Mouse (Mus musculus): ENCODE data around the gene 2310022A10Rik. TPM values are rescaled to one million over a fixed set of nuclear protein-coding genes. Genes with fewer than 3 reads are reported as not detected.
A peak's percentile ranks its signal among the peaks of the same experiment; 100 is the strongest.

The 2310022A10Rik gene
- polyA plus RNA-seq, 1 experiment from 2014 or later, result 22.5 TPM

- H3K27ac ChIP-seq (ENCODE audit: low read depth, low read length), result peak overlapping the region; percentile 54
- peaks cover 66% of the 10 kb centered on the region for H3K4me1 ChIP-seq (ENCODE audit: control insufficient read depth, insufficient read depth, low read length)
- no peak overlapping the region for H3K9ac ChIP-seq (ENCODE audit: low read depth, low read length)
- no peak overlapping the region for H3K4me3 ChIP-seq (ENCODE audit: low read depth, low read length)
- H3K27me3 ChIP-seq (ENCODE audit: control insufficient read depth, insufficient read depth, low read length), result no peaks in the 10 kb centered on the region
- ATAC-seq (replicated peaks; ENCODE audit: insufficient number of reproducible peaks, low FRiP score, low TSS enrichment), result 0 out of 2 replicates have a peak, but pooled peaks have one; percentile 20
- peaks cover 4% of the 10 kb centered on the region; the same call in 1 of the 2 replicates for H3K36me3 ChIP-seq (ENCODE audit: control insufficient read depth, insufficient read depth, low read length)
- 29% methylated on average over 4 of the region's 4 CpGs for WGBS (ENCODE audit: insufficient replicate concordance)
- H3K9me3 ChIP-seq (replicated peaks; ENCODE audit: control insufficient read depth, low read length), result no peaks in the 10 kb centered on the region
- H3K4me2 ChIP-seq, result peak overlapping the region; percentile 11; the same call in 1 of the 2 replicates
These were observed 56.3 kb downstream of the 2310022A10Rik start for GRCm38 (mm10) chr7:27609285-27609684.

- Histone ChIP-seq H3K9ac (ENCODE audit: low read depth, low read length) (no peak overlapping the region), H3K9me3 (replicated peaks; ENCODE audit: control insufficient read depth, low read length) (no peaks in the 10 kb centered on the region), H3K4me3 (ENCODE audit: low read depth, low read length) (no peak overlapping the region), H3K4me1 (ENCODE audit: control insufficient read depth, insufficient read depth, low read length) (peaks cover 62% of the 10 kb centered on the region), H3K27ac (ENCODE audit: low read depth, low read length) (peak overlapping the region; percentile 54), H3K27me3 (ENCODE audit: control insufficient read depth, insufficient read depth, low read length) (no peaks in the 10 kb centered on the region), H3K4me2 (no peak overlapping the region), H3K36me3 (ENCODE audit: control insufficient read depth, insufficient read depth, low read length) (peaks cover 4% of the 10 kb centered on the region; the same call in 1 of the 2 replicates)
- no peak for ATAC-seq (replicated peaks; ENCODE audit: insufficient number of reproducible peaks, low FRiP score, low TSS enrichment)
- WGBS (ENCODE audit: insufficient replicate concordance), result 31% methylated on average over 2 of the region's 2 CpGs
These were observed 56.7 kb downstream of the 2310022A10Rik start for GRCm38 (mm10) chr7:27609688-27610087.

GRCm38 (mm10) chr7:27610370-27610769, 57.3 kb downstream of the 2310022A10Rik start:
- H3K4me1 ChIP-seq (ENCODE audit: control insufficient read depth, insufficient read depth, low read length), result peaks cover 55% of the 10 kb centered on the region

GRCm38 (mm10) chr7:27610871-27611270, 57.8 kb downstream of the 2310022A10Rik start:
- Histone ChIP-seq H3K27ac (ENCODE audit: low read depth, low read length) (no peak overlapping the region), H3K4me3 (ENCODE audit: low read depth, low read length) (no peak overlapping the region), H3K4me2 (no peak overlapping the region), H3K9ac (ENCODE audit: low read depth, low read length) (no peak overlapping the region), H3K9me3 (replicated peaks; ENCODE audit: control insufficient read depth, low read length) (no peaks in the 10 kb centered on the region), H3K4me1 (ENCODE audit: control insufficient read depth, insufficient read depth, low read length) (peaks cover 50% of the 10 kb centered on the region), H3K27me3 (ENCODE audit: control insufficient read depth, insufficient read depth, low read length) (no peaks in the 10 kb centered on the region), H3K36me3 (ENCODE audit: control insufficient read depth, insufficient read depth, low read length) (peaks cover 6% of the 10 kb centered on the region)
- no peak for ATAC-seq (replicated peaks; ENCODE audit: insufficient number of reproducible peaks, low FRiP score, low TSS enrichment)
- 89% methylated on average over 5 of the region's 5 CpGs for WGBS (ENCODE audit: insufficient replicate concordance)

More at GRCm38 (mm10) chr7:27610370-27610769, 57.3 kb downstream of the 2310022A10Rik start:
- Histone ChIP-seq H3K4me3 (ENCODE audit: low read depth, low read length) (no peak overlapping the region), H3K36me3 (ENCODE audit: control insufficient read depth, insufficient read depth, low read length) (peaks cover 4% of the 10 kb centered on the region; the same call in 1 of the 2 replicates), H3K4me2 (no peak overlapping the region), H3K27ac (ENCODE audit: low read depth, low read length) (no peak overlapping the region), H3K9me3 (replicated peaks; ENCODE audit: control insufficient read depth, low read length) (no peaks in the 10 kb centered on the region), H3K27me3 (ENCODE audit: control insufficient read depth, insufficient read depth, low read length) (no peaks in the 10 kb centered on the region), H3K9ac (ENCODE audit: low read depth, low read length) (no peak overlapping the region)
- no peak for ATAC-seq (replicated peaks; ENCODE audit: insufficient number of reproducible peaks, low FRiP score, low TSS enrichment)
- 87% methylated on average over 3 of the region's 3 CpGs for WGBS (ENCODE audit: insufficient replicate concordance)

GRCm38 (mm10) chr7:27612940-27613339, 59.9 kb downstream of the 2310022A10Rik start:
- no peak overlapping the region for H3K9ac ChIP-seq (ENCODE audit: low read depth, low read length)
- peaks cover 11% of the 10 kb centered on the region for H3K36me3 ChIP-seq (ENCODE audit: control insufficient read depth, insufficient read depth, low read length)
- no peaks in the 10 kb centered on the region for H3K9me3 ChIP-seq (replicated peaks; ENCODE audit: control insufficient read depth, low read length)
- ATAC-seq (replicated peaks; ENCODE audit: insufficient number of reproducible peaks, low FRiP score, low TSS enrichment), result no peak
- H3K4me3 ChIP-seq (ENCODE audit: low read depth, low read length), result no peak overlapping the region
- no peaks in the 10 kb centered on the region for H3K27me3 ChIP-seq (ENCODE audit: control insufficient read depth, insufficient read depth, low read length)
- no peak overlapping the region for H3K27ac ChIP-seq (ENCODE audit: low read depth, low read length)
- 82% methylated on average over 4 of the region's 4 CpGs for WGBS (ENCODE audit: insufficient replicate concordance)
- H3K4me1 ChIP-seq (ENCODE audit: control insufficient read depth, insufficient read depth, low read length), result peaks cover 30% of the 10 kb centered on the region
- H3K4me2 ChIP-seq, result no peak overlapping the region

- no peak overlapping the region for H3K4me2 ChIP-seq
- no peak overlapping the region for H3K27ac ChIP-seq (ENCODE audit: low read depth, low read length)
- no peaks in the 10 kb centered on the region for H3K9me3 ChIP-seq (replicated peaks; ENCODE audit: control insufficient read depth, low read length)
- no peak overlapping the region for H3K9ac ChIP-seq (ENCODE audit: low read depth, low read length)
- no peak overlapping the region for H3K4me3 ChIP-seq (ENCODE audit: low read depth, low read length)
- H3K27me3 ChIP-seq (ENCODE audit: control insufficient read depth, insufficient read depth, low read length), result no peaks in the 10 kb centered on the region
- H3K4me1 ChIP-seq (ENCODE audit: control insufficient read depth, insufficient read depth, low read length), result peaks cover 20% of the 10 kb centered on the region
- WGBS (ENCODE audit: insufficient replicate concordance), result 78% methylated on average over 8 of the region's 8 CpGs
- no peak for ATAC-seq (replicated peaks; ENCODE audit: insufficient number of reproducible peaks, low FRiP score, low TSS enrichment)
- H3K36me3 ChIP-seq (ENCODE audit: control insufficient read depth, insufficient read depth, low read length), result peaks cover 10% of the 10 kb centered on the region
These were observed 60.9 kb downstream of the 2310022A10Rik start for GRCm38 (mm10) chr7:27613751-27614499.

- no peaks in the 10 kb centered on the region for H3K27me3 ChIP-seq (ENCODE audit: control insufficient read depth, insufficient read depth, low read length)
- H3K9me3 ChIP-seq (replicated peaks; ENCODE audit: control insufficient read depth, low read length), result no peaks in the 10 kb centered on the region
- H3K4me3 ChIP-seq (ENCODE audit: low read depth, low read length), result no peak overlapping the region
- H3K27ac ChIP-seq (ENCODE audit: low read depth, low read length), result no peak overlapping the region
- no peaks in the 10 kb centered on the region for H3K4me1 ChIP-seq (ENCODE audit: control insufficient read depth, insufficient read depth, low read length)
- ATAC-seq (replicated peaks; ENCODE audit: insufficient number of reproducible peaks, low FRiP score, low TSS enrichment), result no peak
- no peak overlapping the region for H3K9ac ChIP-seq (ENCODE audit: low read depth, low read length)
- no peak overlapping the region for H3K4me2 ChIP-seq
- peaks cover 31% of the 10 kb centered on the region for H3K36me3 ChIP-seq (ENCODE audit: control insufficient read depth, insufficient read depth, low read length)
- WGBS (ENCODE audit: insufficient replicate concordance), result 86% methylated on average over 6 of the region's 6 CpGs
These were observed 68.0 kb downstream of the 2310022A10Rik start for GRCm38 (mm10) chr7:27621028-27621427.

GRCm38 (mm10) chr7:27622234-27622633, 69.2 kb downstream of the 2310022A10Rik start:
- no peak overlapping the region for H3K4me3 ChIP-seq (ENCODE audit: low read depth, low read length)
- no peak for ATAC-seq (replicated peaks; ENCODE audit: insufficient number of reproducible peaks, low FRiP score, low TSS enrichment)
- H3K9ac ChIP-seq (ENCODE audit: low read depth, low read length), result no peak overlapping the region
- no peaks in the 10 kb centered on the region for H3K4me1 ChIP-seq (ENCODE audit: control insufficient read depth, insufficient read depth, low read length)
- WGBS (ENCODE audit: insufficient replicate concordance), result 56% methylated on average over 1 of the region's 1 CpGs
- H3K4me2 ChIP-seq, result no peak overlapping the region
- H3K36me3 ChIP-seq (ENCODE audit: control insufficient read depth, insufficient read depth, low read length), result peaks cover 35% of the 10 kb centered on the region
- H3K27ac ChIP-seq (ENCODE audit: low read depth, low read length), result no peak overlapping the region
- H3K9me3 ChIP-seq (replicated peaks; ENCODE audit: control insufficient read depth, low read length), result no peaks in the 10 kb centered on the region
- H3K27me3 ChIP-seq (ENCODE audit: control insufficient read depth, insufficient read depth, low read length), result no peaks in the 10 kb centered on the region

GRCm38 (mm10) chr7:27624967-27625366, 71.9 kb downstream of the 2310022A10Rik start:
- Histone ChIP-seq H3K4me2 (no peak overlapping the region), H3K27me3 (ENCODE audit: control insufficient read depth, insufficient read depth, low read length) (no peaks in the 10 kb centered on the region), H3K36me3 (ENCODE audit: control insufficient read depth, insufficient read depth, low read length) (peaks cover 35% of the 10 kb centered on the region), H3K9me3 (replicated peaks; ENCODE audit: control insufficient read depth, low read length) (no peaks in the 10 kb centered on the region), H3K27ac (ENCODE audit: low read depth, low read length) (no peak overlapping the region), H3K4me3 (ENCODE audit: low read depth, low read length) (no peak overlapping the region), H3K4me1 (ENCODE audit: control insufficient read depth, insufficient read depth, low read length) (no peaks in the 10 kb centered on the region), H3K9ac (ENCODE audit: low read depth, low read length) (no peak overlapping the region)
- ATAC-seq (replicated peaks; ENCODE audit: insufficient number of reproducible peaks, low FRiP score, low TSS enrichment), result no peak

All from heart, embryonic 11.5 days (tissue).